Mouse (Mus musculus) lung, postnatal 0 days (tissue): Measurements from ENCODE around the gene Nploc4. TPM values are rescaled to one million over a fixed set of nuclear protein-coding genes. Genes with fewer than 3 reads are reported as not detected.
"Not testable (repeated sequence)": the region's sequence is repeated elsewhere in the genome, so short reads cannot be mapped to it uniquely, and the experiment has no call there.

Experiments used
- ATAC-seq: fragments of 200-750 bp; cut with Nextera tagmentation; 2 replicates; pipeline ENCODE4 v1.8.0; 2017; ENCODE audit warnings: moderate library complexity
- DNase-seq: peaks from one replicate; pipeline ENCODE4 v3.0.0-alpha.2; 2016; ENCODE audit warnings: low spot score
- H3K27ac ChIP-seq: fragments of 300-500 bp; sonication (generic); 2 replicates; pipeline ENCODE4 v1.5.1; 2014; ENCODE audit warnings: antibody characterized with exemption, mild to moderate bottlenecking, low read length, mixed read lengths
- H3K27me3 ChIP-seq: fragments of 300-500 bp; sonication (generic); replicated peaks from 2 replicates; pipeline ENCODE4 v1.6.1; 2014; ENCODE audit warnings: low read length, mixed read lengths; ENCODE audit not compliant: insufficient read depth
- H3K36me3 ChIP-seq: fragments of 300-500 bp; sonication (generic); 2 replicates; pipeline ENCODE4 v1.6.1; 2014; ENCODE audit warnings: low read length, mixed read lengths; ENCODE audit not compliant: insufficient read depth
- H3K4me1 ChIP-seq: fragments of 300-500 bp; sonication (generic); 2 replicates; pipeline ENCODE4 v1.6.1; 2014; ENCODE audit warnings: antibody characterized with exemption, low read depth, low read length, mixed read lengths; ENCODE audit not compliant: insufficient read depth
- H3K4me2 ChIP-seq: fragments of 300-500 bp; sonication (generic); replicated peaks from 2 replicates; pipeline ENCODE4 v1.6.1; 2014; ENCODE audit warnings: low read depth, mild to moderate bottlenecking, low read length, moderate library complexity, mixed read lengths
- H3K4me3 ChIP-seq: fragments of 300-500 bp; sonication (generic); 2 replicates; pipeline ENCODE4 v1.5.1; 2014; ENCODE audit warnings: low read depth, low read length
- H3K9ac ChIP-seq: fragments of 300-500 bp; sonication (generic); replicated peaks from 2 replicates; pipeline ENCODE4 v1.6.1; 2014; ENCODE audit warnings: low read depth, mild to moderate bottlenecking
- H3K9me3 ChIP-seq: fragments of 300-500 bp; sonication (generic); 2 replicates; pipeline ENCODE4 v1.6.1; 2016; ENCODE audit warnings: low read length, mixed read lengths
- CTCF ChIP-seq: IDR thresholded peaks from 2 replicates; pipeline ENCODE4 v1.5.1; 2016; ENCODE audit warnings: antibody characterized with exemption, mild to moderate bottlenecking
- EP300 ChIP-seq: IDR thresholded peaks from 2 replicates; pipeline ENCODE4 v1.6.1; 2016; ENCODE audit warnings: antibody characterized with exemption, mild to moderate bottlenecking, control low read depth
- WGBS: fragments of 180-500 bp; shearing (Covaris S2); extraction: QIAGEN DNeasy Blood & Tissue Kit; methylation state at CpG from one replicate; pipeline ENCODE4 v1.1.7; 2014; 5-methylcytosine and 5-hydroxymethylcytosine counted together
- polyA plus RNA-seq: library from polyadenylated mRNA; unstranded; fragments of >200 nt; fragmentation: Nextera tagmentation; extraction: Ambion mirVana; gene quantifications from 2 replicates; pipeline ENCODE4 v1.2.1, GENCODE M21; 2015

The Nploc4 gene
- polyA plus RNA-seq, 1 experiment from 2014 or later, result 15.3 TPM

GRCm38 (mm10) chr11:120353500-120354303 lies 83.8 kb downstream of the Nploc4 start:
- H3K27ac ChIP-seq, result peak overlapping the region; percentile 84
- H3K9ac ChIP-seq, result no peak overlapping the region
- peak; percentile 96 for TF ChIP-seq CTCF
- peak; percentile 84 for TF ChIP-seq EP300
- H3K4me3 ChIP-seq, result no peak overlapping the region
- peak overlapping the region; percentile 6 for H3K4me2 ChIP-seq
- DNase-seq (peak; percentile 97), ATAC-seq (peak; percentile 68)
- no peaks in the 10 kb centered on the region for H3K36me3 ChIP-seq
- no peaks in the 10 kb centered on the region for H3K9me3 ChIP-seq
- H3K27me3 ChIP-seq, result no peaks in the 10 kb centered on the region
- peaks cover 37% of the 10 kb centered on the region for H3K4me1 ChIP-seq
- WGBS, result 21% methylated on average over 24 of the region's 26 CpGs

GRCm38 (mm10) chr11:120352571-120353290 lies 84.8 kb downstream of the Nploc4 start:
- TF ChIP-seq EP300, result peak; percentile 53; the same call in 1 of the 2 replicates
- TF ChIP-seq CTCF, result no peak
- WGBS, result 49% methylated on average over 13 of the region's 13 CpGs
- Histone ChIP-seq H3K27me3 (no peaks in the 10 kb centered on the region), H3K4me3 (no peak overlapping the region), H3K36me3 (no peaks in the 10 kb centered on the region), H3K4me1 (peaks cover 29% of the 10 kb centered on the region), H3K9me3 (no peaks in the 10 kb centered on the region), H3K27ac (peak overlapping the region; percentile 84), H3K4me2 (no peak overlapping the region), H3K9ac (0 out of 2 replicates have a peak overlapping the region, but pooled peaks have one; percentile 4)
- DNase-seq (peak; percentile 75), ATAC-seq (no peak)

GRCm38 (mm10) chr11:120352093-120352350 lies 85.5 kb downstream of the Nploc4 start:
- peak overlapping the region; percentile 100 for H3K27ac ChIP-seq
- not testable (repeated sequence) for H3K27me3 ChIP-seq, DNase-seq, H3K9me3 ChIP-seq, H3K4me3 ChIP-seq, ATAC-seq, H3K4me2 ChIP-seq, H3K9ac ChIP-seq, H3K36me3 ChIP-seq
- WGBS, result 79% methylated on average over 5 of the region's 5 CpGs
- H3K4me1 ChIP-seq, result peaks cover 26% of the 10 kb centered on the region

GRCm38 (mm10) chr11:120351250-120352092 lies 86.0 kb downstream of the Nploc4 start:
- H3K4me3 ChIP-seq, result no peak overlapping the region
- H3K4me1 ChIP-seq, result peaks cover 26% of the 10 kb centered on the region
- H3K27ac ChIP-seq, result peak overlapping the region; percentile 100
- 0 out of 2 replicates have a peak overlapping the region, but pooled peaks have one; percentile 90 for H3K4me2 ChIP-seq
- no peak overlapping the region for H3K9ac ChIP-seq
- H3K27me3 ChIP-seq, result no peaks in the 10 kb centered on the region
- H3K36me3 ChIP-seq, result no peaks in the 10 kb centered on the region
- no peaks in the 10 kb centered on the region for H3K9me3 ChIP-seq
- ATAC-seq (no peak), DNase-seq (peak; percentile 44)
- WGBS, result 71% methylated on average over 10 of the region's 10 CpGs
- no peak for TF ChIP-seq CTCF
- no peak for TF ChIP-seq EP300

DNA sequence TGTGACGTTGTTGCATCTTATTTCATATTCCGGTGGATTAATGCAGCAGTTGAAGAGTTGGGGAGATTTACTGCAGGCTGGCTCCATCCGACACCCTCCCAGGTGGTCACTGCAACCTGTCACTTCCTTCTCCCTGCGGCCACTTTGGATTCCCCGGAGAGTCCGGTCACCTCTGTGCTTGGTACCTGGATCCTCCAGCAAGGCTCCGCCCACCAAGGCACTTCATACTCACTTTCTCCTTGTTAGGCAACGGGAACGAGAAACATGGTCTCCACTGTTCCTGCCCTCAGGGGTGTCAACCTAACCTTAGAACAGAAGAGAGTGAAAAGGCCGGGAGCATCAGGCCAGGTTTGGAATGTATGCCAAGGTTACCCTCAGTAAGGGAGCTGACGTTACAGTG lies 86.8 kb downstream of the Nploc4 start:
- no peaks in the 10 kb centered on the region for H3K9me3 ChIP-seq
- peak overlapping the region; percentile 90 for H3K4me2 ChIP-seq
- DNase-seq, result peak; percentile 85
- ATAC-seq, result peak; percentile 6
- peak overlapping the region; percentile 100 for H3K27ac ChIP-seq
- no peaks in the 10 kb centered on the region for H3K36me3 ChIP-seq
- TF ChIP-seq EP300 (peak; percentile 67), CTCF (no peak)
- H3K4me1 ChIP-seq, result peaks cover 26% of the 10 kb centered on the region
- peak overlapping the region; percentile 100 for H3K4me3 ChIP-seq
- H3K9ac ChIP-seq, result 0 out of 2 replicates have a peak overlapping the region, but pooled peaks have one; percentile 100
- WGBS, result 16% methylated on average over 11 of the region's 11 CpGs
- H3K27me3 ChIP-seq, result no peaks in the 10 kb centered on the region
